Mouse (Mus musculus): Measurements from ENCODE around the gene Galk2. TPM values are rescaled to one million over a fixed set of nuclear protein-coding genes. Genes with fewer than 3 reads are reported as not detected.
A peak's percentile ranks its signal among the peaks of the same experiment; 100 is the strongest.

Galk2 gene
- polyA plus RNA-seq, 1 experiment: not detected

- TF ChIP-seq POLR2A (IDR thresholded peaks at IDR 0.05; ENCODE audit: insufficient read depth, low read depth, low read length): no peak
- TF ChIP-seq CTCF (IDR thresholded peaks at IDR 0.05; ENCODE audit: insufficient read depth, low read depth, low read length): no peak
- H3K4me3 ChIP-seq (ENCODE audit: insufficient read depth, low read depth, low read length): no peak overlapping the region
- 84% methylated on average over 2 of the region's 2 CpGs for WGBS
- no peaks in the 10 kb centered on the region for H3K4me1 ChIP-seq (ENCODE audit: control insufficient read depth, insufficient read depth, low read length)
- H3K27ac ChIP-seq (ENCODE audit: insufficient read depth, low read depth, low read length): no peak overlapping the region
Measured at GRCm38 (mm10) chr2:125838708-125839284, 20.1 kb upstream of the Galk2 start.

GRCm38 (mm10) chr2:125851237-125851636 is 7.7 kb upstream of the Galk2 start:
- H3K4me3 ChIP-seq (ENCODE audit: insufficient read depth, low read depth, low read length): no peak overlapping the region
- no peaks in the 10 kb centered on the region for H3K4me1 ChIP-seq (ENCODE audit: control insufficient read depth, insufficient read depth, low read length)
- WGBS: 66% methylated on average over 2 of the region's 2 CpGs
- no peak for TF ChIP-seq POLR2A (IDR thresholded peaks at IDR 0.05; ENCODE audit: insufficient read depth, low read depth, low read length)
- TF ChIP-seq CTCF (IDR thresholded peaks at IDR 0.05; ENCODE audit: insufficient read depth, low read depth, low read length): no peak
- H3K27ac ChIP-seq (ENCODE audit: insufficient read depth, low read depth, low read length): no peak overlapping the region

- H3K4me1 ChIP-seq (ENCODE audit: control insufficient read depth, insufficient read depth, low read length): no peaks in the 10 kb centered on the region
- H3K27ac ChIP-seq (ENCODE audit: insufficient read depth, low read depth, low read length): no peak overlapping the region
- WGBS: 17% methylated on average over 3 of the region's 3 CpGs
- H3K4me3 ChIP-seq (ENCODE audit: insufficient read depth, low read depth, low read length): no peak overlapping the region
- TF ChIP-seq CTCF (IDR thresholded peaks at IDR 0.05; ENCODE audit: insufficient read depth, low read depth, low read length) (no peak), POLR2A (IDR thresholded peaks at IDR 0.05; ENCODE audit: insufficient read depth, low read depth, low read length) (no peak)
Measured at GRCm38 (mm10) chr2:125857707-125858106, 1.2 kb upstream of the Galk2 start.

- TF ChIP-seq POLR2A (IDR thresholded peaks at IDR 0.05; ENCODE audit: insufficient read depth, low read depth, low read length) (no peak), CTCF (IDR thresholded peaks at IDR 0.05; ENCODE audit: insufficient read depth, low read depth, low read length) (no peak)
- 84% methylated on average over 3 of the region's 3 CpGs for WGBS
- Histone ChIP-seq H3K4me3 (ENCODE audit: insufficient read depth, low read depth, low read length) (no peak overlapping the region), H3K4me1 (ENCODE audit: control insufficient read depth, insufficient read depth, low read length) (peaks cover 6% of the 10 kb centered on the region), H3K27ac (ENCODE audit: insufficient read depth, low read depth, low read length) (no peak overlapping the region)
Measured at GRCm38 (mm10) chr2:125863799-125864198, 4.9 kb downstream of the Galk2 start.

- Histone ChIP-seq H3K4me3 (ENCODE audit: insufficient read depth, low read depth, low read length) (no peak overlapping the region), H3K4me1 (ENCODE audit: control insufficient read depth, insufficient read depth, low read length) (peaks cover 6% of the 10 kb centered on the region), H3K27ac (ENCODE audit: insufficient read depth, low read depth, low read length) (no peak overlapping the region)
- WGBS: 93% methylated on average over 1 of the region's 1 CpGs
- no peak for TF ChIP-seq POLR2A (IDR thresholded peaks at IDR 0.05; ENCODE audit: insufficient read depth, low read depth, low read length)
- no peak for TF ChIP-seq CTCF (IDR thresholded peaks at IDR 0.05; ENCODE audit: insufficient read depth, low read depth, low read length)
Measured at GRCm38 (mm10) chr2:125864551-125864950, 5.6 kb downstream of the Galk2 start.

GRCm38 (mm10) chr2:125865585-125865984 is 6.7 kb downstream of the Galk2 start:
- Histone ChIP-seq H3K27ac (ENCODE audit: insufficient read depth, low read depth, low read length) (no peak overlapping the region), H3K4me3 (ENCODE audit: insufficient read depth, low read depth, low read length) (no peak overlapping the region), H3K4me1 (ENCODE audit: control insufficient read depth, insufficient read depth, low read length) (peaks cover 6% of the 10 kb centered on the region)
- TF ChIP-seq POLR2A (IDR thresholded peaks at IDR 0.05; ENCODE audit: insufficient read depth, low read depth, low read length): no peak
- no peak for TF ChIP-seq CTCF (IDR thresholded peaks at IDR 0.05; ENCODE audit: insufficient read depth, low read depth, low read length)

- WGBS: 2% methylated on average over 22 of the region's 23 CpGs
- TF ChIP-seq POLR2A (IDR thresholded peaks at IDR 0.05; ENCODE audit: insufficient read depth, low read depth, low read length): no peak
- TF ChIP-seq CTCF (IDR thresholded peaks at IDR 0.05; ENCODE audit: insufficient read depth, low read depth, low read length): no peak
- peaks cover 6% of the 10 kb centered on the region for H3K4me1 ChIP-seq (ENCODE audit: control insufficient read depth, insufficient read depth, low read length)
- H3K4me3 ChIP-seq (ENCODE audit: insufficient read depth, low read depth, low read length): peak overlapping the region; percentile 73
- H3K27ac ChIP-seq (ENCODE audit: insufficient read depth, low read depth, low read length): peak overlapping the region; percentile 36; the same call in 1 of the 2 replicates
Measured at GRCm38 (mm10) chr2:125866058-125866740, 7.3 kb downstream of the Galk2 start.

GRCm38 (mm10) chr2:125868301-125868700 is 9.4 kb downstream of the Galk2 start:
- no peak overlapping the region for H3K27ac ChIP-seq (ENCODE audit: insufficient read depth, low read depth, low read length)
- no peak overlapping the region for H3K4me3 ChIP-seq (ENCODE audit: insufficient read depth, low read depth, low read length)
- 89% methylated on average over 3 of the region's 3 CpGs for WGBS
- peaks cover 6% of the 10 kb centered on the region for H3K4me1 ChIP-seq (ENCODE audit: control insufficient read depth, insufficient read depth, low read length)
- TF ChIP-seq CTCF (IDR thresholded peaks at IDR 0.05; ENCODE audit: insufficient read depth, low read depth, low read length): no peak
- TF ChIP-seq POLR2A (IDR thresholded peaks at IDR 0.05; ENCODE audit: insufficient read depth, low read depth, low read length): no peak

- Histone ChIP-seq H3K27ac (ENCODE audit: insufficient read depth, low read depth, low read length) (no peak overlapping the region), H3K4me3 (ENCODE audit: insufficient read depth, low read depth, low read length) (no peak overlapping the region), H3K4me1 (ENCODE audit: control insufficient read depth, insufficient read depth, low read length) (peaks cover 6% of the 10 kb centered on the region)
- TF ChIP-seq CTCF (IDR thresholded peaks at IDR 0.05; ENCODE audit: insufficient read depth, low read depth, low read length): no peak
- TF ChIP-seq POLR2A (IDR thresholded peaks at IDR 0.05; ENCODE audit: insufficient read depth, low read depth, low read length): no peak
- 93% methylated on average over 3 of the region's 3 CpGs for WGBS
Measured at GRCm38 (mm10) chr2:125870159-125870558, 11.2 kb downstream of the Galk2 start.
